Mouse (Mus musculus): Measurements from ENCODE around the gene Syngr2.

DNA sequence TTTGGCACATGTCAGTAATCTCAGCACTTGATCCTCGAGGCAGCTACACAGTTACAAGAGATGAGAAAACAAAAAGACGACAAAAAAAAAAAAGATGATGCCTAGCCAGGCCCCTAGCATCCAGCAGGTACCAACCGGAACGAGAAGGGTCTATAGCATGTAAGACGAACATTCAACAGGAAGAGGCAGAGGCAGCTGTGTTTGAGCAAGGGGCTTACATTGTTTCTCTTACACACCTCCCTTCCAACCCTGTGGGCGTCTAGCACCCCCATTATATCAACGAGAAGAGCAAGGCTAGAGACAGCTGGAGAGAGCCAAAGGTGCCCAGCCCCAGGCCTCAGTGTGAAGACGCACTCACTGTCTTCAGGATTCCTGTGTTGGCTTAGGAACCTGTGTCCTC, 17.4 kb downstream of the Syngr2 start:
- TF ChIP-seq GATA1 (IDR thresholded peaks at IDR 0.05; ENCODE audit: low read length) (no peak), TAL1 (IDR thresholded peaks at IDR 0.05; ENCODE audit: low read length) (no peak)
